15 mouse cellular contexts compared by ENCODE assay signal in genomic region chr5:132272132-132272531, GRCm38 (mm10).
"Had no signal": no experiment of that assay in that cellular context is flagged by ENCODE, and none has a peak within 500 bp of the region (broad histone marks: within the 10 kb centered on the region; RNA-seq: fewer than 3 reads in every experiment).

No protein-coding gene starts in this region.

- H3K9me3 ChIP-seq: kidney, embryonic 15.5 days; liver, embryonic 13.5 days; stomach, embryonic 15.5 days had no signal

- H3K27me3 ChIP-seq: kidney, embryonic 15.5 days; liver, embryonic 13.5 days; stomach, embryonic 15.5 days had no signal

- H3K36me3 ChIP-seq: kidney, embryonic 15.5 days; liver, embryonic 13.5 days; stomach, embryonic 15.5 days had no signal

- DNase-seq: kidney, postnatal 10 days; kidney, postnatal 36 days; layer of hippocampus, postnatal 36 days; liver, embryonic 13.5 days; lung, adult 2 months; lung, postnatal 14 days; lung, postnatal 4 days; midbrain, embryonic 14.5 days; right cerebral cortex, postnatal 25 days; spleen, adult 18-20 months; thymus, postnatal 25 days had no signal

- H3K4me1 ChIP-seq: stomach, embryonic 15.5 days had no signal

- H3K27ac ChIP-seq: kidney, embryonic 15.5 days; left cerebral cortex, adult 2 months; liver, embryonic 13.5 days; stomach, embryonic 15.5 days had no signal

- H3K4me2 ChIP-seq: kidney, embryonic 15.5 days; liver, embryonic 13.5 days; midbrain, embryonic 11.5 days; stomach, embryonic 15.5 days had no signal

- H3K9ac ChIP-seq: kidney, embryonic 15.5 days; liver, embryonic 13.5 days; stomach, embryonic 15.5 days had no signal

- H3K4me3 ChIP-seq: kidney, embryonic 15.5 days; left cerebral cortex, adult 2 months; liver, embryonic 13.5 days; stomach, embryonic 15.5 days had no signal
